Mouse (Mus musculus) effector memory CD4-positive, alpha-beta T cell, adult 5 months (primary cell): ENCODE measurements around the gene Smad6. TPM values are rescaled to one million over a fixed set of nuclear protein-coding genes. Genes with fewer than 3 reads are reported as not detected.

Source experiments
- polyA plus RNA-seq: library from polyadenylated mRNA; unstranded; fragments of 100-300 nt; shearing (Covaris generic); gene quantifications from one replicate; pipeline ENCODE4 v1.2.1, GENCODE M21; 2017

Smad6 gene
- polyA plus RNA-seq: not detected

GRCm38 (mm10) chr9:64021853-64022561 lies at the start of gene Smad6:
Gene Smad6, minus strand, starts transcription at chr9:64022059.

Other genes with a start within 250 kb of the Smad6 start
- gene Lctl, start 95.1 kb upstream of the Smad6 start, polyA plus RNA-seq: not detected
- 3.1 TPM for gene Zwilch, start 151.0 kb upstream of the Smad6 start, polyA plus RNA-seq
- gene Rpl4, start 151.3 kb upstream of the Smad6 start, polyA plus RNA-seq: 1,720 TPM
- 32.1 TPM for gene Snapc5, start 157.2 kb upstream of the Smad6 start, polyA plus RNA-seq
- 9.5 TPM for gene Uchl4, start 213.1 kb upstream of the Smad6 start, polyA plus RNA-seq
- 77.4 TPM for gene Map2k1, start 231.6 kb upstream of the Smad6 start, polyA plus RNA-seq